Mouse (Mus musculus) thymus, adult 2 months (tissue): ENCODE measurements around the gene Aarsd1. TPM values are rescaled to one million over a fixed set of nuclear protein-coding genes. Genes with fewer than 3 reads are reported as not detected.
"Not testable (repeated sequence)": the region's sequence is repeated elsewhere in the genome, so short reads cannot be mapped to it uniquely, and the experiment has no call there.

Experiments used
- DNase-seq: peaks from one replicate; pipeline ENCODE4 v3.0.0; 2021
- H3K27ac ChIP-seq: fragments of 200-500 bp; 2 replicates; pipeline ENCODE4 v1.5.1; 2012; ENCODE audit warnings: low read length, control low read depth; ENCODE audit not compliant: control insufficient read depth, insufficient read depth
- H3K27me3 ChIP-seq: fragments of 200-500 bp; 2 replicates; pipeline ENCODE4 v1.6.1; 2012; ENCODE audit warnings: mild to moderate bottlenecking, low read length, moderate library complexity, mixed read lengths; ENCODE audit not compliant: control insufficient read depth, insufficient read depth
- H3K36me3 ChIP-seq: fragments of 200-500 bp; 2 replicates; pipeline ENCODE4 v1.6.1; 2012; ENCODE audit warnings: mild to moderate bottlenecking, low read length, moderate library complexity; ENCODE audit not compliant: control insufficient read depth, insufficient read depth
- H3K4me1 ChIP-seq: fragments of 200-500 bp; replicated peaks from 2 replicates; pipeline ENCODE4 v1.6.1; 2012; ENCODE audit warnings: low read length; ENCODE audit not compliant: control insufficient read depth, insufficient read depth
- H3K4me3 ChIP-seq: fragments of 200-500 bp; 2 replicates; pipeline ENCODE4 v1.5.1; 2012; ENCODE audit warnings: mild to moderate bottlenecking, low read length, control low read depth, moderate library complexity; ENCODE audit not compliant: control insufficient read depth, insufficient read depth
- CTCF ChIP-seq: fragments of 200-500 bp; IDR thresholded peaks from 2 replicates; pipeline ENCODE4 v1.5.1; 2012; ENCODE audit warnings: mild to moderate bottlenecking, control low read depth, low read length, moderate library complexity, borderline replicate concordance; ENCODE audit not compliant: control insufficient read depth, poor library complexity, insufficient read depth; ENCODE audit errors: extremely low read depth
- POLR2A ChIP-seq: fragments of 200-500 bp; IDR thresholded peaks from 2 replicates; pipeline ENCODE4 v1.6.1; 2012; ENCODE audit warnings: mild to moderate bottlenecking, low read length, control low read depth, moderate library complexity; ENCODE audit not compliant: control insufficient read depth, poor library complexity, insufficient read depth; ENCODE audit errors: extremely low read depth
- WGBS: fragments of 180-500 bp; shearing (Covaris S2); methylation state at CpG from one replicate; pipeline ENCODE4 v1.1.7; 2018; 5-methylcytosine and 5-hydroxymethylcytosine counted together
- polyA plus RNA-seq: library from polyadenylated mRNA; depleted of rRNA; stranded (reverse); fragments of >200 nt; gene quantifications from 2 replicates; pipeline ENCODE4 v1.2.3, GENCODE M21; 2012

The Aarsd1 gene
- polyA plus RNA-seq, 1 experiment = 33.4 TPM

DNA sequence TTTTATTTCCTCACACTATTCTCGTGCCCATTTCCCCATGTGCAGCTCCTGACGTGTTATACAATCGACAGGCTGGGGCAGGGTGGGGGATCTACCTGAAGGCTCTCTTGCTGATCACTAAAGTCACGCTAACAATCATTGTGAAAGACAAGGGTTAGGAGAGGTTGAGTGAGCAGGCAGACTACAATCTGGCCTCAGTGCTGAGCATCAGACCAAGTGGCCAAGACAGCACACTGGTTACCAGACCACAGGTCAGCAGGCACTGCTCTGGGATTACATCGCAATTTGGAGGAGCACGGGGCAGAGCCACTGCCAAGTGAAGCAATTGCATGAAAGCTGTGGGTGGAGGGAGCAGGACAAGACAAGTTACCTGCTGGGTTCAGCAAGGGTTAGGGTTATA lies 38.5 kb downstream of the Aarsd1 start:
- 81% methylated on average over 6 of the region's 6 CpGs for WGBS
- H3K4me3 ChIP-seq = no peak overlapping the region
- peaks cover 6% of the 10 kb centered on the region; the same call in 1 of the 2 replicates for H3K4me1 ChIP-seq
- no peak overlapping the region for H3K27ac ChIP-seq
- no peak for DNase-seq
- H3K27me3 ChIP-seq = no peaks in the 10 kb centered on the region
- TF ChIP-seq POLR2A (no peak), CTCF (no peak)
- no peaks in the 10 kb centered on the region for H3K36me3 ChIP-seq

DNA sequence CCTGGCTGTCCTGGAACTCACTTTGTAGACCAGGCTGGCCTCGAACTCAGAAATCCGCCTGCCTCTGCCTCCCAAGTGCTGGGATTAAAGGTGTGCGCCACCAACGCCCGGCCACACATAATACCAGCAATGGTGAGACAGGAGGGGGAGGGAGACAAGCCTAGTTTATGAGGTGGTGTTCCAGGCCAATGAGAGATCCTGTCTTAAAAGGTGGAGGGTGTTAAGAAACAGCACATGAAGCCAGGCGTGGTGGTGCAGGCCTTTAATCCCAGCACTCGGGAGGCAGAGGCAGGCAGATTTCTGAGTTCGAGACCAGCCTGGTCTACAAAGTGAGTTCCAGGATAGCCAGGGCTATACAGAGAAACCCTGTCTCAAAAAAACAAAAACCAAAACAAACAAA lies 39.2 kb downstream of the Aarsd1 start:
- H3K27ac ChIP-seq, H3K36me3 ChIP-seq, H3K4me1 ChIP-seq, H3K27me3 ChIP-seq, H3K4me3 ChIP-seq, DNase-seq: not testable (repeated sequence)
- 95% methylated on average over 8 of the region's 8 CpGs for WGBS

DNA sequence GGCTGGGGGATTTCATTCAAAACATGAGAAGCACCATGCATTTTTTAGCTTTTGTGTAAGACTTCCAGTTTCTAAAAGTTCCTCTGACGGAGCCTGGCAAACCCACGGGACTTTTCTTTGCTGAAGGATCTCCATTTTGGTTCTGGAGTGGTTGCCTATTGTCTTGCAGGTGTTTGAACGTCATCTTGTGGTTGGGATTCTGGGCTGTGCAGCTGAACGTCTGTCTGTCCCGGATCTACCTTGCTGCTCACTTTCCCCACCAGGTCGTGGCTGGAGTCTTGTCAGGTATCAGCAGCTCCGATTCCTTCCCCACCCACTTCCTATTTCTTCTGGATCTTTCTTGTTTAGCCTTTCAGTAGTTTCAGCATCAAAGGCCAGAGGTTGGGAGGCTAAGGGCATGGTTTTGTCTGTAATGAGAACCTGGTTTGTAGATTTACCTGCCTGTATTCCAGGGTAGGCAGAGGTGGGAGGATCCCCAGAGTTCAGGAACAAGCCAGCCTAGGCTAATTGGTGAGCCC lies 42.9 kb downstream of the Aarsd1 start:
- Histone ChIP-seq H3K27me3 (no peaks in the 10 kb centered on the region), H3K4me1 (peaks cover 8% of the 10 kb centered on the region; the same call in 1 of the 2 replicates), H3K4me3 (no peak overlapping the region), H3K27ac (no peak overlapping the region), H3K36me3 (no peaks in the 10 kb centered on the region)
- TF ChIP-seq POLR2A (no peak), CTCF (no peak)
- 14% methylated on average over 7 of the region's 7 CpGs for WGBS
- no peak for DNase-seq

DNA sequence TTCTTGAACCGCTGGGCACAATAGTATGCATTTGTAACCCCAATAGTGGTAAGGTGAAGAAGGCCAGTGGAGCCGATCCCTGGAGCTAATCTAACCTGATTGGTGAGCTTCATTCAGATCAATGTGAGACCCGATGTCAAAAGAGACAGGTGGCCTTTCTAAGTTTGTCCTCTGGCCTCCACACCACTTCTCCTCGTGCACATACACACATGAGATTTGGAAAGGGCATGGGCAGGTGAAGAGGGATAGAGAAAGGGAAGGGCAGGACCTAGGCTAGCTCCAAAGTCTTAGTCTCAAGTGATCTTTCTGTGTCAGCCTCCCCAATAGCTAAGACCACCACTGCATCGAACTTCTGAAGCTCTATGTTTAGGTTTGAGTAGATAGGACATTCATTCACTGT lies 47.3 kb downstream of the Aarsd1 start:
- Histone ChIP-seq H3K27ac (no peak overlapping the region), H3K27me3 (no peaks in the 10 kb centered on the region), H3K4me3 (no peak overlapping the region), H3K4me1 (peaks cover 8% of the 10 kb centered on the region; the same call in 1 of the 2 replicates), H3K36me3 (no peaks in the 10 kb centered on the region)
- DNase-seq = no peak
- TF ChIP-seq POLR2A (no peak), CTCF (no peak)
- WGBS = 84% methylated on average over 5 of the region's 5 CpGs

DNA sequence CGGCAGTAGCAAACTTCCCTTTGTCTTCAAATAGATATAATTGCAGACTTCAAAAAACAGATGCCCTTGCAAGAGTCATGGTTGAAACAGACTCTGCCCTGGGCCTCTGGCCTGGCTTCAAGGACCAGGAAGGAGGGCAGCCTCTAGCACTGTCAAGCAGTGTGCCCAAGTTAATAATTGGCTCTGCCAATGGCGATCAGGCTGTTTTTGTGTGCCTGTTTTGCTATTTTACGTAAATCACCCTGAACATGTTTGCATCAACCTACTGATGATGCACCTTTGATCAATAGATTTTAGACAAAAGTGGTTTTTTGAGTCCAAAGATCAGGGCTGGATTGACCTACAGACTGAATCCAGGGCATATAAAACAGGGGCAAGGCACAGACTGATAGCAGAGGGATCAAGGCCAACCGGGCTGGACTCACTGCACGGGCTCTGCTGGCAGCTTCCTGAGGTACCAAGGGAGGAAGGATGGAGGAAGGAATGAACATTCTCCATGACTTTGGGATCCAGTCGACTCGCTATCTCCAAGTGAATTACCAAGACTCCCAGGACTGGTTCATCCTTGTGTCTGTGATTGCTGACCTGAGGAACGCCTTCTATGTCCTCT lies 50.0 kb downstream of the Aarsd1 start, which contains the start of gene G6pc:
Gene G6pc, plus strand, starts transcription at position 236 of the 610 bp plus-strand sequence.
- TF ChIP-seq POLR2A (no peak), CTCF (no peak)
- no peak within 1 kb of the TSS for H3K27ac ChIP-seq
- no peak within 1 kb of the TSS for H3K4me3 ChIP-seq
- no peaks in the 10 kb centered on the region for H3K27me3 ChIP-seq
- no peaks in the 10 kb centered on the region for H3K36me3 ChIP-seq
- 94% methylated on average over 8 of the region's 8 CpGs for WGBS
- peaks cover 5% of the 10 kb centered on the region for H3K4me1 ChIP-seq
- DNase-seq = no peak

DNA sequence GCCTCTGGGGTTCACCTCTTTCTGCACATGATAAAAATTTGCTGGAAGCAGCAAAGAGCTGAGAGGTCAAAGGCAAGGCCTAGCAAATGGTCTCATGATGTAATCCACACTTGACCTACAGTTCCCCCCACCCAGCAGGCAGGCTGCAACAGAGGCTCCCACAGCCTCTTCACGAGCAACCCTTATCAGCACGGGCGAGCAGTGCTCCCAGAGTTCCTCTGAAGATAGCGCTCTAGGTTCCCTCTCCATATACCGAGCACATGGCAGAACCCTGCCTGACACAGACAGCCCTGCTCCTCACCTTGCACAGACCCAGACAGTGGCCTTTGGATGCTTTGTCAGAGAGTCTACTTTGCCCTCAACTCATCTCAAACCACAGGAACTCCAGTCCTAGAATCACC lies 52.9 kb downstream of the Aarsd1 start:
- peaks cover 30% of the 10 kb centered on the region for H3K4me1 ChIP-seq
- TF ChIP-seq POLR2A (no peak), CTCF (no peak)
- no peak for DNase-seq
- 94% methylated on average over 5 of the region's 5 CpGs for WGBS
- H3K27me3 ChIP-seq = no peaks in the 10 kb centered on the region
- H3K36me3 ChIP-seq = no peaks in the 10 kb centered on the region
- H3K4me3 ChIP-seq = no peak overlapping the region
- no peak overlapping the region for H3K27ac ChIP-seq

DNA sequence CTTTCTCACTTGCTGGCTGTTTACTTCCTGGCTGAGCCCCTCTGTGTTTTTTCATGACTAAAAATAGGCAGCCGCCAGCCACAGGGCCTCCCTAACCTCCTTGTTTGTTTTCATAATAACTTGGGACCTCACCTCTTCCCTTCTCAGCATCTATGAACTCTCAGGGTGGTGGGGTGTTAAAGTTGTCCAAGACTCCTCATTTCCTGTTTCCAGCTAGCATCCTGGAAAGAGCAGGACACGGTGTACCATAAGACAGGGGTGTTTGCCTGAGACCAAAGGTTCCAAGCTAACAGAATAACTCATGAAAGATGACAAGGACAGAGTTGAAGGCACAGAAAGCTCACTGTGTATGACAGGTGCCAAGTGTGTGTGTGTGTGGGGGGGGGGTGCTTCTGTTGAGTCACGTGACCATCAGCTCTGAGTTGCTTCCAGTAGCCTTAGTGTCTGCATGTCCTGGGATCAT lies 56.7 kb downstream of the Aarsd1 start:
- peak; percentile 33 for DNase-seq
- WGBS = 28% methylated on average over 3 of the region's 3 CpGs

More for the DNA sequence above, 56.7 kb downstream of the Aarsd1 start:
- H3K36me3 ChIP-seq = no peaks in the 10 kb centered on the region
- TF ChIP-seq CTCF = no peak
- TF ChIP-seq POLR2A = no peak
- peaks cover 32% of the 10 kb centered on the region for H3K4me1 ChIP-seq
- peak overlapping the region; percentile 94 for H3K27ac ChIP-seq
- no peak overlapping the region for H3K4me3 ChIP-seq
- no peaks in the 10 kb centered on the region for H3K27me3 ChIP-seq
